Mouse (Mus musculus): ENCODE measurements around the gene Zfp867.
A peak's percentile ranks its signal among the peaks of the same experiment; 100 is the strongest.

The Zfp867 gene

GRCm38 (mm10) chr11:59472326-59472677 is at the start of gene Zfp867:
Gene Zfp867, minus strand, starts transcription at chr11:59472474.
- peak; percentile 83 for DNase-seq (ENCODE audit: low read depth, low spot score)

GRCm38 (mm10) chr11:59519741-59520495 is 47.6 kb upstream of the Zfp867 start:
- DNase-seq (ENCODE audit: low read depth, low spot score): no peak

GRCm38 (mm10) chr11:59518226-59518625 is 46.0 kb upstream of the Zfp867 start:
- no peak for DNase-seq (ENCODE audit: low read depth, low spot score)

GRCm38 (mm10) chr11:59517441-59517840 is 45.2 kb upstream of the Zfp867 start:
- no peak for DNase-seq (ENCODE audit: low read depth, low spot score)

- no peak for DNase-seq (ENCODE audit: low read depth, low spot score)
Measured at GRCm38 (mm10) chr11:59514789-59515188, 42.5 kb upstream of the Zfp867 start.

- DNase-seq (ENCODE audit: low read depth, low spot score): no peak
Measured at GRCm38 (mm10) chr11:59514381-59514780, 42.1 kb upstream of the Zfp867 start.

GRCm38 (mm10) chr11:59513556-59513955 is 41.3 kb upstream of the Zfp867 start:
- DNase-seq (ENCODE audit: low read depth, low spot score): no peak

- no peak for DNase-seq (ENCODE audit: low read depth, low spot score)
Measured at GRCm38 (mm10) chr11:59512733-59513132, 40.5 kb upstream of the Zfp867 start.

- no peak for DNase-seq (ENCODE audit: low read depth, low spot score)
Measured at GRCm38 (mm10) chr11:59511558-59511957, 39.3 kb upstream of the Zfp867 start.

GRCm38 (mm10) chr11:59506713-59507074 is 34.4 kb upstream of the Zfp867 start:
- DNase-seq (ENCODE audit: low read depth, low spot score): no peak

GRCm38 (mm10) chr11:59505839-59506712 is 33.8 kb upstream of the Zfp867 start:
- DNase-seq (ENCODE audit: low read depth, low spot score): peak; percentile 94

- DNase-seq (ENCODE audit: low read depth, low spot score): peak; percentile 78
Measured at GRCm38 (mm10) chr11:59505351-59505838, 33.1 kb upstream of the Zfp867 start.

- no peak for DNase-seq (ENCODE audit: low read depth, low spot score)
Measured at GRCm38 (mm10) chr11:59501978-59502700, 29.9 kb upstream of the Zfp867 start.

- DNase-seq (ENCODE audit: low read depth, low spot score): no peak
Measured at GRCm38 (mm10) chr11:59497747-59498146, 25.5 kb upstream of the Zfp867 start.

- DNase-seq (ENCODE audit: low read depth, low spot score): no peak
Measured at GRCm38 (mm10) chr11:59496672-59497310, 24.5 kb upstream of the Zfp867 start.

GRCm38 (mm10) chr11:59486222-59486621 is 13.9 kb upstream of the Zfp867 start:
- no peak for DNase-seq (ENCODE audit: low read depth, low spot score)

GRCm38 (mm10) chr11:59485641-59486040 is 13.4 kb upstream of the Zfp867 start:
- no peak for DNase-seq (ENCODE audit: low read depth, low spot score)

GRCm38 (mm10) chr11:59483212-59483611 is 10.9 kb upstream of the Zfp867 start:
- peak; percentile 67 for DNase-seq (ENCODE audit: low read depth, low spot score)

GRCm38 (mm10) chr11:59477240-59477639 is 5.0 kb upstream of the Zfp867 start:
- DNase-seq (ENCODE audit: low read depth, low spot score): no peak

GRCm38 (mm10) chr11:59471413-59472325 is 605 bp downstream of the Zfp867 start:
- DNase-seq (ENCODE audit: low read depth, low spot score): no peak

Data from forelimb bud, embryonic 11.5 days (tissue).